Mouse (Mus musculus) urinary bladder, adult 18-20 months (tissue): ENCODE results near the gene Irf8.
"Not testable (repeated sequence)": the region's sequence is repeated elsewhere in the genome, so short reads cannot be mapped to it uniquely, and the experiment has no call there.

Experiments used
- DNase-seq, 2 experiments: peaks; one replicate each; pipeline ENCODE4 v3.0.0; 2022; ENCODE audit warnings: low spot score in 2 of 2, mixed read lengths in 2 of 2

Gene Irf8

GRCm38 (mm10) chr8:120719586-120720236, 16.4 kb upstream of the Irf8 start:
- no peak for DNase-seq

- DNase-seq: no peak
These were observed 13.1 kb upstream of the Irf8 start for GRCm38 (mm10) chr8:120723025-120723424.

GRCm38 (mm10) chr8:120724096-120724495, 12.1 kb upstream of the Irf8 start:
- DNase-seq: not testable (repeated sequence)

- DNase-seq: no peak
These were observed 11.2 kb upstream of the Irf8 start for GRCm38 (mm10) chr8:120724816-120725575.

GRCm38 (mm10) chr8:120725576-120725950, 10.6 kb upstream of the Irf8 start:
- no peak for DNase-seq

- DNase-seq: no peak
These were observed 10.1 kb upstream of the Irf8 start for GRCm38 (mm10) chr8:120726051-120726450.

- no peak for DNase-seq
These were observed 7.5 kb upstream of the Irf8 start for GRCm38 (mm10) chr8:120728488-120729160.

GRCm38 (mm10) chr8:120731582-120731981, 4.6 kb upstream of the Irf8 start:
- no peak for DNase-seq

GRCm38 (mm10) chr8:120732068-120732467, 4.1 kb upstream of the Irf8 start:
- DNase-seq: no peak

GRCm38 (mm10) chr8:120736486-120736885, 328 bp downstream of the Irf8 start:
- DNase-seq: peak in 1 of 2 experiments; percentile 58

GRCm38 (mm10) chr8:120737166-120737565, 1.0 kb downstream of the Irf8 start:
- no peak for DNase-seq

GRCm38 (mm10) chr8:120738771-120739170, 2.6 kb downstream of the Irf8 start:
- DNase-seq: no peak

- DNase-seq: no peak
These were observed 3.4 kb downstream of the Irf8 start for GRCm38 (mm10) chr8:120739526-120739925.

GRCm38 (mm10) chr8:120740579-120740978, 4.4 kb downstream of the Irf8 start:
- no peak for DNase-seq

GRCm38 (mm10) chr8:120741001-120741400, 4.8 kb downstream of the Irf8 start:
- no peak for DNase-seq

- no peak for DNase-seq
These were observed 5.8 kb downstream of the Irf8 start for GRCm38 (mm10) chr8:120741815-120742530.

GRCm38 (mm10) chr8:120743149-120743897, 7.2 kb downstream of the Irf8 start:
- DNase-seq: peak; percentile 46 to 64

- DNase-seq: peak in 1 of 2 experiments; percentile 66
These were observed 7.7 kb downstream of the Irf8 start for GRCm38 (mm10) chr8:120743898-120744290.

GRCm38 (mm10) chr8:120744448-120744847, 8.3 kb downstream of the Irf8 start:
- no peak for DNase-seq

- no peak for DNase-seq
These were observed 9.1 kb downstream of the Irf8 start for GRCm38 (mm10) chr8:120745226-120745625.

- DNase-seq: no peak
These were observed 10.0 kb downstream of the Irf8 start for GRCm38 (mm10) chr8:120746007-120746701.
